Mouse (Mus musculus): ENCODE results near the gene Gast.

DNA sequence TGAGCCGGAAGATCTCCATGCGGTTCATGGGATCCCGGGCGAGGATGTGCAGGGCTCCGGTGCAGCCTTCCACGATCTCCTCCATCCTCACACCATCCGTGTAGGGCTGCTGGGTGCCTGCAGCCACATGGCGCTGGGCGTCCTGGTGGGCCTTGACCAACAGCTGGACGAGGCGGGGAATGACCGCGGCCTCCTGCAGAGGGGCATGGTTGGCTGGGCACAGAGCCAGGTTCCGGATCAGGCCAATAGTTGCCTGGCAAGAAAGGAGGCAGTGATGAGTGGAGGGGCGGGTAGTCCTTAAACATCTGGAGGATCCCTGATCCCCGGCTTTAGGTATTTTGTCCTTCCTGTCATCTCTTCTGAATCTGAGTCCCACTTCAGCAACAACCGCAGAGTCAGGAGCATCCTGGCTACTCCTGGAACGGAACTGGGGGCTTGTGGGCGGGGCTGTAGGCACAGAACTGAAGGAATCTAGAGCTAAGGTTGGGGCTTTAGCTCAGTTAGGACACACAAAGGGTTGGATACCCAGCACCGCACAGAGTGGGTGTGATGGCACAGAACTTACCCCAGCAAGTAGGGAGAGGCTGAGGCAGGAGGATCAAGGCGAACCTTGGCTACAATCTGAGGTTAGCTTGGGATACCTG, 42.7 kb downstream of the Gast start:
- TF ChIP-seq TAL1 (IDR thresholded peaks at IDR 0.05; ENCODE audit: low read length) (no peak), GATA1 (IDR thresholded peaks at IDR 0.05; ENCODE audit: low read length) (no peak)
